Mouse (Mus musculus) kidney, postnatal 0 days (tissue): Measurements from ENCODE around the gene Rnf144a. TPM values are rescaled to one million over a fixed set of nuclear protein-coding genes. Genes with fewer than 3 reads are reported as not detected.

Experiments used
- ATAC-seq: fragments of 200-750 bp; cut with Nextera tagmentation; replicated peaks from 2 replicates; pipeline ENCODE4 v1.8.0; 2017; ENCODE audit warnings: low read depth, moderate number of reproducible peaks, moderate TSS enrichment, moderate library complexity; ENCODE audit not compliant: low FRiP score
- DNase-seq: peaks from one replicate; pipeline ENCODE4 v3.0.0-alpha.2; 2016; ENCODE audit warnings: low spot score
- H3K27ac ChIP-seq: fragments of 300-500 bp; sonication (generic); 2 replicates; pipeline ENCODE4 v1.5.1; 2014; ENCODE audit warnings: mild to moderate bottlenecking
- H3K27me3 ChIP-seq: fragments of 300-500 bp; sonication (generic); 2 replicates; pipeline ENCODE4 v1.6.1; 2014; ENCODE audit warnings: low read length, mixed read lengths; ENCODE audit not compliant: insufficient read depth
- H3K36me3 ChIP-seq: fragments of 300-500 bp; sonication (generic); 2 replicates; pipeline ENCODE4 v1.6.1; 2014; ENCODE audit warnings: low read length, mixed read lengths; ENCODE audit not compliant: insufficient read depth
- H3K4me1 ChIP-seq: fragments of 300-500 bp; sonication (generic); replicated peaks from 2 replicates; pipeline ENCODE4 v1.6.1; 2014; ENCODE audit warnings: antibody characterized with exemption, low read length, mixed read lengths; ENCODE audit not compliant: insufficient read depth
- H3K4me2 ChIP-seq: fragments of 300-500 bp; sonication (generic); 2 replicates; pipeline ENCODE4 v1.6.1; 2014; ENCODE audit warnings: mild to moderate bottlenecking, low read length, moderate library complexity, mixed read lengths
- H3K4me3 ChIP-seq: fragments of 300-500 bp; sonication (generic); replicated peaks from 2 replicates; pipeline ENCODE4 v1.5.1; 2014; ENCODE audit warnings: low read depth, low read length
- H3K9ac ChIP-seq: fragments of 300-500 bp; sonication (generic); 2 replicates; pipeline ENCODE4 v1.6.1; 2014; ENCODE audit warnings: low read depth, low read length
- H3K9me3 ChIP-seq: fragments of 300-500 bp; sonication (generic); replicated peaks from 2 replicates; pipeline ENCODE4 v1.6.1; 2016; ENCODE audit warnings: low read length, inconsistent platforms, mixed read lengths
- CTCF ChIP-seq: IDR thresholded peaks from 2 replicates; pipeline ENCODE4 v1.5.1; 2016; ENCODE audit warnings: antibody characterized with exemption, low read depth, mild to moderate bottlenecking, moderate library complexity
- WGBS: fragments of 180-500 bp; shearing (Covaris S2); extraction: QIAGEN DNeasy Blood & Tissue Kit; methylation state at CpG from one replicate; pipeline ENCODE4 v1.1.7; 2014; 5-methylcytosine and 5-hydroxymethylcytosine counted together
- polyA plus RNA-seq: library from polyadenylated mRNA; unstranded; fragments of >200 nt; fragmentation: Nextera tagmentation; extraction: Ambion mirVana; gene quantifications from 2 replicates; pipeline ENCODE4 v1.2.1, GENCODE M21; 2015

Gene Rnf144a
- polyA plus RNA-seq, 1 experiment from 2014 or later = 19.2 TPM

DNA sequence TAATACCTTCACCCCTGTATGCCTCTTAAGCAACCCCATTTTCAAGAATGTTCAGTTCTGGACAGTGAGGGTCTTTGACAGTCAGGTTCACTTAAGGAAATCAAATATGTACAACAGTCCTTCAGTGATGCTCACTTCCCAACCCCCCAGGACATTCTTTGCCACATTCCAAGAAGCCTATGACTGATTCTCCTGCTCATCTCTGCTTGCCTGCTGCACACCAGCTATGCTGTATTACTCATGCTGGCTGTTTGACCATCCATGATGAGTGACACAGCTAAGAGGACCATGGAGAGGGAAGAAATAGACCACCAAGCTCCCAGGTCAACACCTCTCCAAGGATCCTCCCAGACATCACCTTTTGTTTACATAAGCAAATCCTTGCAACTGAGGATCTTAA lies 75.2 kb downstream of the Rnf144a start:
- no peaks in the 10 kb centered on the region for H3K27me3 ChIP-seq
- H3K36me3 ChIP-seq = 0 out of 2 replicates have a peak, but pooled peaks cover 3% of the 10 kb centered on the region
- DNase-seq = no peak
- H3K4me2 ChIP-seq = no peak overlapping the region
- no peak overlapping the region for H3K27ac ChIP-seq
- TF ChIP-seq CTCF = no peak
- H3K9ac ChIP-seq = no peak overlapping the region
- no peaks in the 10 kb centered on the region for H3K9me3 ChIP-seq
- ATAC-seq = no peak
- no peaks in the 10 kb centered on the region for H3K4me1 ChIP-seq
- H3K4me3 ChIP-seq = no peak overlapping the region

DNA sequence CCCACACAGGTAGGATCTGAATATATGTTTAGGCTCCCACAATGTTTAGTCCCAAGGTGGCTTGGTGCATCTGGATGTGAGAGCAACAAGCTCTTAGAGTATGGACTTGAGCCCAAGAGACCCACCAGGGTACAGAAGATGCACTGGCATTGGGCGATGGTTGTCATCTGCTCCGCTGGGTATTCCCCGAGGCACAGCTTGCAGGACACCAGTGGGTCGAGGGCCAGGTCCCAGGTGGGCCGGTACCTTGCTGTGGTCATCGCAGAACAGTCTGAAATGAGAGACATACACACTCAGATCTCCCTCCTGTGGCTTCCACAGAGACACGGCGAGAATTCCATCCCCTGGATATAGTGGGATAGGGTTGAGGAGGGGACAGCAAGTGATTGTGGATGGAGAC lies 75.9 kb downstream of the Rnf144a start:
- 93% methylated on average over 8 of the region's 8 CpGs for WGBS
- DNase-seq = no peak
- ATAC-seq = no peak
- H3K36me3 ChIP-seq = 0 out of 2 replicates have a peak, but pooled peaks cover 3% of the 10 kb centered on the region
- H3K9ac ChIP-seq = no peak overlapping the region
- no peak for TF ChIP-seq CTCF
- no peak overlapping the region for H3K4me2 ChIP-seq
- H3K4me1 ChIP-seq = no peaks in the 10 kb centered on the region
- no peak overlapping the region for H3K27ac ChIP-seq
- no peak overlapping the region for H3K4me3 ChIP-seq
- H3K9me3 ChIP-seq = no peaks in the 10 kb centered on the region
- no peaks in the 10 kb centered on the region for H3K27me3 ChIP-seq

DNA sequence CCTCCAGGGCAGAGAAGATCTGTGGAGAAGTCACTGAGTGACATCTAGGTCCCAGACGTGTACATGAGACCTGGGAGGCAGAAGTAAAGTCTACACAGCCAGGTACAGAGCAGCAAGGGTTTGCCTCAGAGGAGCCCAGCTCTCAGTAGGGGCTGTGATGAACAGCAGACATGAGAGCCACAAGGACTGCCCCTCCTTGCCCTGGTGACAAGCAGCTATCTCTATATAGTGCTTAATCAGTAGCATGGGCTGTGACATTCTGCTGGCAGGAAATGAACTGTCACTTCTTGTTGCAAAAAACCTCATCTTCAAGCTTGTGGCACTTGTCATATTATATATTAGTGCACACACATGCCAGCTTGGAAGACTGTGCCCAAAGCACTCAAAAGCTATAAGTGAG lies 81.4 kb downstream of the Rnf144a start:
- Histone ChIP-seq H3K9me3 (no peaks in the 10 kb centered on the region), H3K27me3 (no peaks in the 10 kb centered on the region), H3K4me3 (no peak overlapping the region), H3K36me3 (0 out of 2 replicates have a peak, but pooled peaks cover 3% of the 10 kb centered on the region), H3K9ac (no peak overlapping the region), H3K4me2 (no peak overlapping the region), H3K4me1 (no peaks in the 10 kb centered on the region; the same call in 1 of the 2 replicates), H3K27ac (no peak overlapping the region)
- 96% methylated on average over 1 of the region's 1 CpGs for WGBS
- TF ChIP-seq CTCF = no peak
- DNase-seq (no peak), ATAC-seq (no peak)

DNA sequence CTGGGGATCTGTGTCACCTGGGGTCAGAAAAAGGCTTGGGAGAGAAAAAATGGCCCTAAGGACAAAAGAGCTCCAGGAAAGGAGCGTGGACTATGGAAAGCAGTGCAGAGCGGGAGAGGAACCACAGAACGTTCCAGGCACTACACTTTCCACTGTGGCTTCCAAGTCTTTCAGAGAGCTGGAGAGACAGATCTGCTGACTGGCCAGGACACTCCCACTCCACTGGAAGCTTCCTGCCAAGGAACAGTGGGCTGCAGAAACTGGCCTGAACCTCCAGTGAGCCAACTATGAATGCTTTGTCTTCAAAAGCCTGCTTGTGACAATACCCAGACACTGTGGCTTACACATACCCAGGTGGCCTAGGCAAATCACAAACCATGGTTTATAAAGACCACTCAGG lies 84.0 kb downstream of the Rnf144a start:
- WGBS = 41% methylated on average over 3 of the region's 3 CpGs
- Histone ChIP-seq H3K27ac (no peak overlapping the region), H3K4me1 (no peaks in the 10 kb centered on the region; the same call in 1 of the 2 replicates), H3K9ac (no peak overlapping the region), H3K4me2 (no peak overlapping the region), H3K27me3 (no peaks in the 10 kb centered on the region), H3K4me3 (no peak overlapping the region), H3K36me3 (no peaks in the 10 kb centered on the region), H3K9me3 (no peaks in the 10 kb centered on the region)
- DNase-seq (peak; percentile 48), ATAC-seq (no peak)
- TF ChIP-seq CTCF = no peak

DNA sequence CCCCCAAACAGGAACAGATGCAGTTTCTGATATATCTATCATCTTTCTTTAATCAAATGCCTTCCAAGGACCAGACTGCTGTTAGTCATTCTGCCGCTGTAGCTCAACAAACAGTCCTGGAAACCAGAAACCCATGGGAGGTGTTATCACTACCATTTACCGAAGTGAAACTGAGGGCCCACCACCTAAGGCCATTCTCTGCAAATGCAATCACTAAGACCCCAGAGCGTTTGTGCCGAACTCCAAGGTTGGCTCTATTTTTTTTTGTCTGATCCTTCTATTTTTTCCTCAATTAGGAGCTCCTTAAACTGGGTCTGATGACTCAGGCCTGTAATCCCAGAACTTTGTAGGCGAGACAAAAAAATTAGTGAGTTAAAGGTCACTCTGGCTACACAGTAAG lies 85.3 kb downstream of the Rnf144a start:
- Histone ChIP-seq H3K4me1 (no peaks in the 10 kb centered on the region; the same call in 1 of the 2 replicates), H3K9me3 (no peaks in the 10 kb centered on the region), H3K27ac (no peak overlapping the region), H3K4me3 (no peak overlapping the region), H3K36me3 (no peaks in the 10 kb centered on the region), H3K27me3 (no peaks in the 10 kb centered on the region), H3K4me2 (no peak overlapping the region), H3K9ac (no peak overlapping the region)
- no peak for TF ChIP-seq CTCF
- ATAC-seq (no peak), DNase-seq (peak; percentile 20)
- WGBS = 47% methylated on average over 5 of the region's 5 CpGs

DNA sequence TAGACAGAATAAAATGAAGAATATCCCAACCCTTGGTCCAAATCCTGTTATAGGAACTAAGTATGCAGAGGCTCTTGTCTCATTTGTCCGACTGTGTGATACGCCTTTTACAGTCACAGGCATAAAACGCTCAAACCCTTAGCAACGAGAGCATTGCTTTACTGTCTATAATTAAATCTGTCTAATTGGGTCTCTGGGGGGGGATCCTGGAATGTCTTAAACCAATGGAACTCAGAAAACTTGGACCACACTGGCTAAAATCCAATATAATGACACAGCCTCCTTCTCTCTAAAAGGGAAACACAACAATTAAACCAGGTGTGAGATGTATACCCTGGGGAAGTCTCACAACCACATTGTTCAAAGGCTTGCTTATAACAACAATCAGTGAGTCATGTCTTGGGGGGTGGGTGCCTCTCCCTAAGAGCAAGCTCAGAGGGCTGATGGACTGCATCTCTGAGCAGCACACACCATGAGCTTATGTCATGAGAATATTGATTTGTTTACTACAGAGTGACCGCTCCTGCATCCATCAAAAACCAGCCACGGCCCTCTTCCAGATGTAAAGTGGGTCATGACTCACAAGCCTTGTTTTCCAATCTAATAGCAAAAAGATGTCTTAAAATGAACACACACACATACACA lies 85.9 kb downstream of the Rnf144a start:
- ATAC-seq (no peak), DNase-seq (no peak)
- H3K36me3 ChIP-seq = 0 out of 2 replicates have a peak, but pooled peaks cover 1% of the 10 kb centered on the region
- no peak for TF ChIP-seq CTCF
- H3K9ac ChIP-seq = no peak overlapping the region
- H3K9me3 ChIP-seq = no peaks in the 10 kb centered on the region
- no peaks in the 10 kb centered on the region for H3K27me3 ChIP-seq
- 65% methylated on average over 6 of the region's 6 CpGs for WGBS
- no peak overlapping the region for H3K4me2 ChIP-seq
- H3K4me3 ChIP-seq = no peak overlapping the region
- no peak overlapping the region for H3K27ac ChIP-seq
- no peaks in the 10 kb centered on the region; the same call in 1 of the 2 replicates for H3K4me1 ChIP-seq

GRCm38 (mm10) chr12:26323783-26324364 lies 91.2 kb downstream of the Rnf144a start:
- 0 out of 2 replicates have a peak, but pooled peaks cover 9% of the 10 kb centered on the region for H3K36me3 ChIP-seq
- no peak for TF ChIP-seq CTCF
- H3K4me1 ChIP-seq = no peaks in the 10 kb centered on the region
- DNase-seq = no peak
- no peaks in the 10 kb centered on the region for H3K27me3 ChIP-seq
- H3K27ac ChIP-seq = no peak overlapping the region
- no peaks in the 10 kb centered on the region for H3K9me3 ChIP-seq
- WGBS = 94% methylated on average over 5 of the region's 5 CpGs
- no peak overlapping the region for H3K9ac ChIP-seq
- H3K4me2 ChIP-seq = no peak overlapping the region
- H3K4me3 ChIP-seq = no peak overlapping the region
- ATAC-seq = no peak
